Mouse (Mus musculus) forebrain, embryonic 12.5 days (tissue): ENCODE measurements around the gene Gm28047. TPM values are rescaled to one million over a fixed set of nuclear protein-coding genes. Genes with fewer than 3 reads are reported as not detected.

ENCODE experiments used
- ATAC-seq: fragments of 200-750 bp; cut with Nextera tagmentation; 2 replicates; pipeline ENCODE4 v1.8.0; 2017; ENCODE audit warnings: moderate TSS enrichment; ENCODE audit not compliant: low FRiP score
- H3K27ac ChIP-seq: fragments of 300-500 bp; sonication (generic); 2 replicates; pipeline ENCODE4 v1.5.1; 2016; ENCODE audit warnings: mild to moderate bottlenecking
- H3K27me3 ChIP-seq: fragments of 300-500 bp; sonication (generic); 2 replicates; pipeline ENCODE4 v1.6.1; 2016; ENCODE audit warnings: mild to moderate bottlenecking
- H3K36me3 ChIP-seq: fragments of 300-500 bp; sonication (generic); replicated peaks from 2 replicates; pipeline ENCODE4 v1.6.1; 2016; ENCODE audit warnings: mild to moderate bottlenecking
- H3K4me1 ChIP-seq: fragments of 300-500 bp; sonication (generic); 2 replicates; pipeline ENCODE4 v1.6.1; 2016
- H3K4me2 ChIP-seq: fragments of 300-500 bp; sonication (generic); 2 replicates; pipeline ENCODE4 v1.6.1; 2016; ENCODE audit warnings: mild to moderate bottlenecking, moderate library complexity
- H3K4me3 ChIP-seq: fragments of 300-500 bp; sonication (generic); replicated peaks from 2 replicates; pipeline ENCODE4 v1.5.1; 2016; ENCODE audit warnings: mild to moderate bottlenecking
- H3K9ac ChIP-seq: fragments of 300-500 bp; sonication (generic); 2 replicates; pipeline ENCODE4 v1.6.1; 2016; ENCODE audit warnings: mild to moderate bottlenecking
- H3K9me3 ChIP-seq: fragments of 300-500 bp; sonication (generic); 2 replicates; pipeline ENCODE4 v1.6.1; 2016
- WGBS: fragments of 180-500 bp; shearing (Covaris S2); methylation state at CpG from one replicate; pipeline ENCODE4 v1.1.7; 2016; 5-methylcytosine and 5-hydroxymethylcytosine counted together
- polyA plus RNA-seq: library from polyadenylated mRNA; unstranded; fragments of >200 nt; fragmentation: Nextera tagmentation; extraction: Ambion mirVana; gene quantifications from 2 replicates; pipeline ENCODE4 v1.2.1, GENCODE M21; 2016

The Gm28047 gene
- polyA plus RNA-seq, 1 experiment from 2014 or later, result not detected

DNA sequence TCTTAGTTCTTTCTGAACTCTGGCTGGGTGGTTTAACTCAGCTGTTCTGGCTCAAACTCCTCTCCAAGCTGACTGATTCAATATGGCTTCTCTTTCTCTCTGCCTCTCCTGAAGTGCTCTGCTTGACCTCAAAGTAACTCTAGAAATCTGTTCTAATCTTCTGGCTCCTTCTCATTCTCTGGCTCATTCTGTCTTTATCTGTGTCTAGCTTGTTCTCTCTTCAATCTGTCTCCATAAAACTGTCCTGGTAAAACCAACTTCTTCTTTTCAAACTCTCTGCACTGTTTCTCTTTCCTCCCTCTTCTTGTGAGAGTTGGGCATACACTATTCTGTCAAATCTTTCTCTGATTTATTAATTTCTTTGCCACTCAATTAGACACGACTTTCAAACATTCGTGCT, 57.0 kb downstream of the Gm28047 start:
- Histone ChIP-seq H3K27me3 (no peaks in the 10 kb centered on the region), H3K4me1 (no peaks in the 10 kb centered on the region), H3K4me2 (no peak overlapping the region), H3K36me3 (0 out of 2 replicates have a peak, but pooled peaks cover 3% of the 10 kb centered on the region), H3K4me3 (no peak overlapping the region), H3K9me3 (no peaks in the 10 kb centered on the region), H3K27ac (no peak overlapping the region), H3K9ac (no peak overlapping the region)
- WGBS, result 93% methylated on average over 2 of the region's 2 CpGs
- no peak for ATAC-seq

DNA sequence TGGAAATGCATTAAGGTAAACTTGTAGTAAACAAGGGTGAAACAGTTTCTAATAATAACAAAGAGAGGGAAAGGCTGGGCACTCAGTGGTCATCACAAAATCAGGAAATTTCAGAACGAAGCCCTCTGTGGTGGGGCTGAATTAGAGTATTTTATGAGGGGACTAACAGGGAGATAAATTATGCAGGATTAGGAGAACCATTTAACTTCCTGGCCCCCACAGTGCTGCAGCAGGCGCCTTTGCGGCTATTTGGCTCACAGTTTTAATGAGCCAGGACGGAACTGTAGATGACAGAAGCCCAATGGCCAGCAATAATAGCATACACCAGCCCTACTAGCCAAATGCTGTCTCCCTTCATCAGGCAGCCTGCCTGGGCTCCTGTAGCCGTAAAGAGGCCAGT, 61.2 kb downstream of the Gm28047 start:
- Histone ChIP-seq H3K4me1 (no peaks in the 10 kb centered on the region), H3K27ac (no peak overlapping the region), H3K4me2 (no peak overlapping the region), H3K9ac (no peak overlapping the region), H3K9me3 (no peaks in the 10 kb centered on the region), H3K4me3 (no peak overlapping the region), H3K36me3 (0 out of 2 replicates have a peak, but pooled peaks cover 6% of the 10 kb centered on the region), H3K27me3 (no peaks in the 10 kb centered on the region)
- no peak for ATAC-seq
- 78% methylated on average over 5 of the region's 5 CpGs for WGBS

DNA sequence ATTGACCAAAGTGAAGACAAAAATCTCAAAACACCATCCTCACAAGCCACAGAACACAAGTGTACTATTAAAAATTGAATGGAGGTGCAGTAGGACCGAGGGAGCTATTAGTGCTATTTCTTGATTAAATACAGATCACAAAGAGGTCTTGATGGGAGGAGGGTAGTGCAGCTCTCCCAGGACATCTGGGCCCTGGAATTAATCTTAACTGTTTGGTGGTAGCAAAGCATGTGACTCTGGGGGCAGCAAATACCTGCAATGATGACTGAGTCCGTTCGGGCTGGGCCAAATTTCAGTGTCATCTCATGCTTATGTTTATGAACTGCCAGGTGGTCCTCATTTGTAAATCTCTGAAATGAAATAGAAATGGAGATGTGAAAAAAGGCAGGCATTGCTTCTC, 61.8 kb downstream of the Gm28047 start:
- Histone ChIP-seq H3K36me3 (0 out of 2 replicates have a peak, but pooled peaks cover 6% of the 10 kb centered on the region), H3K4me2 (no peak overlapping the region), H3K9me3 (no peaks in the 10 kb centered on the region), H3K4me3 (no peak overlapping the region), H3K27me3 (no peaks in the 10 kb centered on the region), H3K9ac (no peak overlapping the region), H3K27ac (no peak overlapping the region), H3K4me1 (no peaks in the 10 kb centered on the region)
- 87% methylated on average over 3 of the region's 3 CpGs for WGBS
- ATAC-seq, result no peak

DNA sequence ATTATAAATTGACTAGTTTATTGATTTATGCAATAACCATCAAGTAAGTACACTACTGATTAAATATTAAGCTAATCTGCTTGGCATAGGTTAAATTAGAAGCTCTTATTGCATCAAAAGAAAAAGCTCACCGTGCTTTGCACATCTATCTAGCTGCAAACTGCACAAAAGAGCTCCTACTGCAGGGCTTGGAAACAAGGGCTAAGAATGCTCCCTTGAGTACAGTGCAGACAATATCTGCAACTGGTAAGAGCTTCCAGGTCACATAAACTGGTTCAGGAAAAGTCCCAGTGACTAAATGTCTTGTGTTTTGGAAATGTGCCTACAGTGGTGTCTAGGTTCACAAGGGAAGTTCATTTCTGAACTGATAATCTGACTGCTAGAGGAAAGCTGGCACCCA, 62.4 kb downstream of the Gm28047 start:
- ATAC-seq, result no peak
- no peak overlapping the region for H3K4me3 ChIP-seq
- H3K4me2 ChIP-seq, result no peak overlapping the region
- no peaks in the 10 kb centered on the region for H3K9me3 ChIP-seq
- 0 out of 2 replicates have a peak, but pooled peaks cover 6% of the 10 kb centered on the region for H3K36me3 ChIP-seq
- no peaks in the 10 kb centered on the region for H3K4me1 ChIP-seq
- H3K27ac ChIP-seq, result no peak overlapping the region
- no peaks in the 10 kb centered on the region for H3K27me3 ChIP-seq
- no peak overlapping the region for H3K9ac ChIP-seq
- WGBS, result 90% methylated on average over 1 of the region's 1 CpGs

DNA sequence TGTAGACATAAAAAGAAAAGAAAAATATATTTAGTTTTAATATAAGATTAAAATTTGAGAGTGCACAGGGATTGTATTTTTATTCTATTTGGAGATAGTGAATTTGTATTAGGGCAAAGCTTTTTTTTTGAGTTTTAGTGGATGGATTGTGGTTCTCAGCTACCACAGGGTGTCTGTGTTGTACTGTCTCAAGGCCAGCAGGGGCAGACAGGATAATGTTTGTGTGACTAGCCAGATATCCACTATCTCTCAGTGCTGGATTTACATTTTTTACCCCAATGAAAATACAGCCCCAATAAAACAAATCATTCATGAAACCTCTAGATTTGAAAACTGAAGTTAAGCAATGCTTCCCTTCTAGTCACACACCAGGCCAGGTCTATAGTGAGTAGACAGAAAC, 67.3 kb downstream of the Gm28047 start:
- Histone ChIP-seq H3K27me3 (no peaks in the 10 kb centered on the region), H3K4me1 (no peaks in the 10 kb centered on the region), H3K9me3 (no peaks in the 10 kb centered on the region), H3K27ac (no peak overlapping the region), H3K36me3 (peaks cover 27% of the 10 kb centered on the region), H3K9ac (no peak overlapping the region), H3K4me3 (no peak overlapping the region), H3K4me2 (no peak overlapping the region)
- no peak for ATAC-seq

DNA sequence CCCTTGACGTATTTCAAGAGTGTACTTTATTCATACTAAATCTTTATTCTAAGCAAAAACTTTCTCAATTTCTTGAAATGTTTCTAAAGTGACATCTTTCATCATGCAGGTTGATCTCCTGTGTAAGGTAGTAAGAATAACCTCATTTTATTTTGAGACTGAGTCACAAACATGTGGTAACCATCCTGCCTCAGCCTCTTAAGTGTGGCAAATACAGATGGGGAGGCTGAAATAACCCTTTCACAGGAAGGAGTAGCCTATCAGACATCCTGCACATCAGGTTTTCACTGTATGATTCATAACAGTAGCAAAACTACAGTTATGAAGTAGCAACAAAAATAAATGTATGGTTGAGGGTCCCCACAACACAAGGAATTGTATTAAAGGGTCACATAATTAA, 69.3 kb downstream of the Gm28047 start:
- H3K9me3 ChIP-seq, result no peaks in the 10 kb centered on the region
- ATAC-seq, result no peak
- H3K4me1 ChIP-seq, result no peaks in the 10 kb centered on the region
- no peak overlapping the region for H3K27ac ChIP-seq
- peaks cover 44% of the 10 kb centered on the region for H3K36me3 ChIP-seq
- no peak overlapping the region for H3K9ac ChIP-seq
- no peak overlapping the region for H3K4me3 ChIP-seq
- no peak overlapping the region for H3K4me2 ChIP-seq
- no peaks in the 10 kb centered on the region for H3K27me3 ChIP-seq
- WGBS, result 96% methylated on average over 1 of the region's 1 CpGs

DNA sequence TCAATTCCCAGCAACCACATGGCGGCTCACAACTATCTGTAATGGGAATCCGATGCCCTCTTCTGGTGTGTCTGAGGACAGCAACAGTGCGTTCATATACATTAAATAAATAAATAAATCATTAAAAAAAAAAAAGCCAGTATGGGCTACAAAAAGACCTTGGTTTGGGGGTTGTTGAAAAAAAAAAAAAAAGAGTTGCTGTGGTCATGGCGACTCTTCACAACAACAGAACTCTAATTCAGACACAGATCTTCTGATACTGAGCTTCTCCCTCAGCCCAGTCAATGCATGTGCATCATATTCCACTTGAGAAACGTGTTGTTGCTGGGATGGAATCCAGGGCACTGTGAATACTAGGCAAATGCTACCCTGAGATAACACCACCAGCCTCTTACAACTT, 72.3 kb downstream of the Gm28047 start:
- no peaks in the 10 kb centered on the region for H3K27me3 ChIP-seq
- ATAC-seq, result no peak
- no peak overlapping the region for H3K27ac ChIP-seq
- no peak overlapping the region for H3K9ac ChIP-seq
- no peak overlapping the region for H3K4me3 ChIP-seq
- no peaks in the 10 kb centered on the region for H3K4me1 ChIP-seq
- no peaks in the 10 kb centered on the region for H3K9me3 ChIP-seq
- H3K36me3 ChIP-seq, result peaks cover 45% of the 10 kb centered on the region
- WGBS, result 95% methylated on average over 5 of the region's 5 CpGs
- no peak overlapping the region for H3K4me2 ChIP-seq

DNA sequence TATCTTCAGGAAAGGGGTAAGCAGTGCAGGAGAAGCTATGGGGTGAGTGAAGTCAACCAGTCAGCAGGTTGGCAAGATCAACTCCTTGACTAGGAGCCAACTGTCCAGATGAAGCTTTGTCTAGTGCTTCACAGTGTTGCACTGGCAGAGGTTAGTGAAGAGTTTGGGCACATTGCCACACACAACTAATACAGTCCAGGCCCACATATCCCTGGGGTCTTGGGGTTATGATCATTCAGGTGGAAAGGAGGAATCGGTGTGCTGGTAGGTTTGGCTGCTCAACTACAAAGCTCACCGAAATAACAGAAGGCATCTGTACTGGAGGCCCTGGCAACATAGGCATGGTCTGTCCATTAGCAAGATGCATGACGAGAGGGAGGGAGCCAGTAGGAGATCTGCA, 77.4 kb downstream of the Gm28047 start:
- Histone ChIP-seq H3K36me3 (peaks cover 42% of the 10 kb centered on the region), H3K4me1 (no peaks in the 10 kb centered on the region), H3K27ac (0 out of 2 replicates have a peak overlapping the region, but pooled peaks have one; percentile 66), H3K9ac (no peak overlapping the region), H3K9me3 (no peaks in the 10 kb centered on the region), H3K27me3 (no peaks in the 10 kb centered on the region), H3K4me2 (no peak overlapping the region), H3K4me3 (no peak overlapping the region)
- no peak for ATAC-seq
- 94% methylated on average over 3 of the region's 3 CpGs for WGBS

DNA sequence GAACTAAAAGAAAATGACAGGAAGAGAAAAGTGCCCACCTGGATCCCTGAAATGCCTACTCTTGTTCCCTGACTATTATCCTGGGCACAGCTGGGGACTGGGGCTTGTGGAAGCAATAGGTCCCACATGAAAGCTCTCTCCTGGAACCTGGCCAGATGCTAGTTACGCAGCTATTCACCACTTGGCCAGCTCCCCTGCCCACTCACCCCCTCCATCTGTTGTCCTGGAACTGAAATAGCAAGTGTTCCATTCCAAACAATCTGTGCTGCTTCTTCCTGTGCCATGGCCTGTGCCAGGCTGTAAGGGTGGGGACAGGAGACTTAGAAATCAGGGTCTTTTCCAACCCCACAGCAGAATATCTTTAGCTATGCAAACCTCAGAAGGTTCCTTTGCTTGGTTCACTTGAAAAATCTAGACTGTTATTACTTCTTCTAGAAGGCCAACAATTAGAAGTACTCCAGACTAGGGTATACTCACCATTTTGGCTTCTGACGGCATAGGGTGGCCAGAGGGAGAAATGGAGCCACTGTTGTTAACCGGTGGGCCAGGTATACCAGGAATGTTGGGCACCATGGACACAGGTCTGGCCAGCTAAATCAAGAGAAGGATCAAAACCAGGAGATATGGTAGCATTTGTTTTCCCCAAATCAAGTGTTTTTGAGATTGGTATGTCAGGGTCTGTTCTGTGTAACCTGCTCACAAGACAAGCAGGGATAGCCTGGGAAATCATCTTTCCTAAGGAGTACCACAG, 78.0 kb downstream of the Gm28047 start:
- H3K36me3 ChIP-seq, result peaks cover 41% of the 10 kb centered on the region
- WGBS, result 83% methylated on average over 3 of the region's 3 CpGs
- no peak overlapping the region for H3K4me2 ChIP-seq
- H3K9me3 ChIP-seq, result no peaks in the 10 kb centered on the region
- H3K27ac ChIP-seq, result peak overlapping the region; percentile 66
- no peak overlapping the region for H3K9ac ChIP-seq
- H3K4me3 ChIP-seq, result no peak overlapping the region
- H3K27me3 ChIP-seq, result no peaks in the 10 kb centered on the region
- no peaks in the 10 kb centered on the region for H3K4me1 ChIP-seq
- no peak for ATAC-seq

DNA sequence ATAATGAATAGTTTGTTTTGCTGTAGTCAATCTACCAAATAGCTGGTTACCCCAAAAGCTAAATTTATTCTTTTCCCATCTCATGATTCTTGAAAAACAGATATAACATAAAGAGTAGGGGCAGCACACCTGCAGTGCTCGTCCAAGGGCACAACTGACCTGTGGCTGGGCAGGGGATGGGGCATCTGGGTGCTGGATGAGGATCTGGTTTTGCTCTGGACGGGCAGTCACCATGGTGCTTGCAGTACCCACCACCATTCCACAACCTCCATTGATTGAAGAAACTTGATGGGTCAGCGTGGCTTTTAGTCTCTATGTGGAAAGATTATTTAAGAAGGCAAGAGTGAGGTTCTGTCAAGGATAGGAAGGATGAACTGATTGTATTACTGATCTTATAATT, 78.6 kb downstream of the Gm28047 start:
- Histone ChIP-seq H3K4me3 (no peak overlapping the region), H3K4me1 (no peaks in the 10 kb centered on the region), H3K9ac (no peak overlapping the region), H3K27ac (peak overlapping the region; percentile 66; the same call in 1 of the 2 replicates), H3K36me3 (peaks cover 36% of the 10 kb centered on the region), H3K27me3 (no peaks in the 10 kb centered on the region), H3K9me3 (no peaks in the 10 kb centered on the region), H3K4me2 (no peak overlapping the region)
- 93% methylated on average over 3 of the region's 3 CpGs for WGBS
- no peak for ATAC-seq

DNA sequence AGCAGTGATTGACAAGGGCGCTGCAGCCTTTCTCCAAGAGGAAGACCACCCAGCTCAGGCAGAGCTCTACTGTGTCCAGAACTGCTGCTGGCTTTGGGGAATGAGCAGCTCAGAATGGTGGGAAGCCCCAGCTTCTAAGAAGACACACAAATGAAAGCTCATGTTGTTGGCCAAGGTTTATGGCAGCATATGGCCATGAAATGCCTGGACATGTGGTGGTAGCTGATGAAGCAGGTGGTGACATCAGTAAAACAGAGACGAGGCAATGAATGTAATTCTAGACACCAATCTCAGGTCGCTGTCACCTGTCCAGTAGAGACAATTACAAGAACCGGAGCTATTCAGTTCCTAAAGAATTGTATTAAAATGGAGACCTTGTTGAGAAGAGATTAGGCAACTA, 80.1 kb downstream of the Gm28047 start:
- Histone ChIP-seq H3K9me3 (no peaks in the 10 kb centered on the region), H3K4me2 (no peak overlapping the region), H3K9ac (no peak overlapping the region), H3K4me1 (no peaks in the 10 kb centered on the region), H3K27me3 (no peaks in the 10 kb centered on the region), H3K27ac (no peak overlapping the region), H3K4me3 (no peak overlapping the region), H3K36me3 (peaks cover 46% of the 10 kb centered on the region)
- ATAC-seq, result no peak
- WGBS, result 89% methylated on average over 4 of the region's 4 CpGs

DNA sequence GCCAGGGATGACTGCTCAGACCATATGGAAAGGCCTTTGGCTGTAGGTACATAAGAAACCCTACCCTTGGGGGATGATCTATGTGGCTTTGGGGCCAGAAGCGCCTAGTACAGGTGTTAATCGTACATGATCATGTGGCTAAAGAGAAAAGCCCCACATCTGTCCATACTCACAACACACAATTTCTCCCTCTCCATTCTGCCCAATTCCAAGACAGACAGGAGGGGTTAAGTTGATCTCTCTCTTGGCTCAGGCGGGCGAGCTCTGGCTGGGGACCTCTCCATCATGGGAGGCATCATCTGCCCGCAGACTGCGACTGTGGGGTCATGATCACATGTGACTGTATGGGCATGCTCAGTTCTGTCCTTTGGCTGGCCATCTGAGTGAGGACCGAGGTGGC, 90.9 kb downstream of the Gm28047 start:
- H3K9me3 ChIP-seq, result no peaks in the 10 kb centered on the region
- no peak overlapping the region for H3K27ac ChIP-seq
- H3K4me3 ChIP-seq, result no peak overlapping the region
- WGBS, result 91% methylated on average over 7 of the region's 7 CpGs
- no peaks in the 10 kb centered on the region for H3K4me1 ChIP-seq
- no peak overlapping the region for H3K9ac ChIP-seq
- no peak for ATAC-seq
- no peak overlapping the region for H3K4me2 ChIP-seq
- H3K27me3 ChIP-seq, result no peaks in the 10 kb centered on the region
- H3K36me3 ChIP-seq, result peaks cover 65% of the 10 kb centered on the region

DNA sequence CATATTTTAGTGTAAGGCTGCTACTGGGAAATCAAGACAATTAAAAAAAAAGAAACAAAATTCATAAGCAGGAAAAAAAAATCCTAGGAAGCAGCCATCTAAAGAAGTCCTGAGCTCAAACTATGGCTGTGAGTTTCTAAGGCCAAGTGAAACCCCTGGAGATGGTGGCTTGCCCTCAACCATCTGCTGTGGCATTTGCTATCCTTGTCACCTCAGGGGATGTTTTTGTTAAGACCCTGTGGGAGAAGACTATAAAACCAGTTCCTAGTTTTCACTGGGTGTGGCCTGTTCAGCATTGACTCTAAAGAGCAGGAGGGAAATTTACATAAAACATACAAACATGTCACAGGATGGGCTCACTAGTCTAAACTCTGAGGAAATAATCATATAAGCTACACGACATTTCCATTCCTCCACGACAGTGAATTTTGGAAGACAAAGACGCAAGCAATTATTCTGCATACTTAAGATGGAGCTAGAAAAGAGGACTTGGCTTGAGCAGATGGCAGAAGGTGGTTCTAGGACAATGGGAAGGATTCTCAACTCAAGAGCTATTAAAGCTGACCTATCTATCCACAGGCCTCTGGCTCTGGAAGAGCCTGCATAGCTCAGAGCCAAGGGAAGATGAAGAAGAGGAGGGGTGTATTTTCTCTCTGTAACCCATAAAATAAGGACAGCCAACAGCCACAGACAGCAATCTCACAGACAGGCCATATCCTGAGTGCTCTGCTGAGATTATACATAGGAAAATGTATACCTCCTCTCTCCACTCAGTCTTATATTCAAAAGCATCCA, 92.6 kb downstream of the Gm28047 start:
- Histone ChIP-seq H3K4me3 (no peak overlapping the region), H3K36me3 (peaks cover 73% of the 10 kb centered on the region), H3K4me1 (no peaks in the 10 kb centered on the region), H3K9ac (no peak overlapping the region), H3K27me3 (no peaks in the 10 kb centered on the region), H3K9me3 (no peaks in the 10 kb centered on the region), H3K4me2 (no peak overlapping the region), H3K27ac (no peak overlapping the region)
- ATAC-seq, result no peak
- WGBS, result 93% methylated on average over 3 of the region's 3 CpGs
